Mouse (Mus musculus): ENCODE data around the gene Rpl13.

GRCm38 (mm10) chr8:123108010-123108409 is 5.9 kb downstream of the Rpl13 start:
- TF ChIP-seq CTCF (IDR thresholded peaks at IDR 0.05; ENCODE audit: borderline replicate concordance, control insufficient read depth, extremely low read depth, insufficient read depth, low read length, poor library complexity) = no peak
- TF ChIP-seq POLR2A (IDR thresholded peaks at IDR 0.05; ENCODE audit: control insufficient read depth, extremely low read depth, insufficient read depth, low read length, poor library complexity) = no peak

Measured in thymus, adult 2 months (tissue).